Mouse (Mus musculus) liver (tissue): ENCODE measurements around the gene Stox1.

Source experiments
- DNase-seq: peaks from one replicate; pipeline ENCODE4 v3.0.0-alpha.2; 2020; ENCODE audit warnings: mixed read lengths

Stox1 gene

DNA sequence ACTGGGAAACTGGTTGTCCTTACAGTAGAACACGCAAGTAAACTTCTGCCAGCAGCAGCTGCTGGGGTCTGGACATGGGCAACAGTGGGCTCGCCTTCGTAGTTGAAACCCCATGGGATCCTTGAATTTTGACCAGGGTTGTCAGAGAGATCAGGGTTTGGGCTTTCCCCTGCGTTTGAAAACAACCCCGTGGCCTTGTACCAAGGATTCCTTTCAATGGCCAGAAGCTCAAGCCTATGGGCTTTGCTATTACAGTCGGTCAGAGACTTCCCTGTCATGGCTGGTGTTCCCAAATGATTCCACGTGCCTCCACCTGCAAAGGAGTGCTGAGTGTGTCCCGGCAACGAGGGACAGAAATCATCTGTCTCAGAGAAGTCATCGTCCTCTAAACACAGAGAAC lies 61.8 kb downstream of the Stox1 start:
- no peak for DNase-seq

DNA sequence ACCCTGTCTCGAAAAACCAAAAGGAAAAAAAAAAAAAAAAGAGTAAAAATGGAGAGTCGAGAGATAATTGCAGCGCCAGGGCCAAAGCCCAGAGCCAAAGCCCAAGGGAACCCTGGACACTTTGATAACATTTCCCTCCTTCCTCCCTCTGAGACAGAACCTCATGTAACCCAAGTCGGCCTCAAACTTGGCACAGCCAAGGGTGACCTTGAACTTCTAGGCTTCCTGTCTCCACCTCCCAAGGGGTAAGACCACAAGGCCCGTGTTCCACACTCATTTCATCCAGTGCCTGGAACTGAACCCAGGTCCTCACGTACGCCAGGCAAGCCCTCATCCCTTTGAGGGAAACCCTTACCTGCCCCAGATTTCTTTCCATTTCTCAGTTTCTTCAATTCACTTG lies 69.2 kb downstream of the Stox1 start:
- no peak for DNase-seq

DNA sequence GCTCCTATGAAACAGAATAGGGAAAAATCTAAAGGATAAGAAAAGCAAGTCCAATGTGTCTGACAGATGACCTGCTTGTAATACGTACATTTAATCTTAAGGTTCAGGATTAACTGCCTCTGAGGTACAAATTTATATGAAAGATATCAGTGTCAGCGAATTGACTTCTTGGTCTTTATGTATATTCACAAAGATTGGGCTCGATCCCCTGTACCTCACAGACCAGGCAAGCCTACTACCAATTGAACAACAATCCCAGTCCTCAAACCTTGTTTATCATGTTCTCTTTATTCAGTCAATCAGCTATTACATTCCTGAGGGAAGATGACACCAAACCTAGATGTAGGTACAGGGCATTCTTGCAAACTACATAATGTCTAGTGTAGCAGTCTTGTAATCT lies 74.0 kb downstream of the Stox1 start:
- DNase-seq: no peak

DNA sequence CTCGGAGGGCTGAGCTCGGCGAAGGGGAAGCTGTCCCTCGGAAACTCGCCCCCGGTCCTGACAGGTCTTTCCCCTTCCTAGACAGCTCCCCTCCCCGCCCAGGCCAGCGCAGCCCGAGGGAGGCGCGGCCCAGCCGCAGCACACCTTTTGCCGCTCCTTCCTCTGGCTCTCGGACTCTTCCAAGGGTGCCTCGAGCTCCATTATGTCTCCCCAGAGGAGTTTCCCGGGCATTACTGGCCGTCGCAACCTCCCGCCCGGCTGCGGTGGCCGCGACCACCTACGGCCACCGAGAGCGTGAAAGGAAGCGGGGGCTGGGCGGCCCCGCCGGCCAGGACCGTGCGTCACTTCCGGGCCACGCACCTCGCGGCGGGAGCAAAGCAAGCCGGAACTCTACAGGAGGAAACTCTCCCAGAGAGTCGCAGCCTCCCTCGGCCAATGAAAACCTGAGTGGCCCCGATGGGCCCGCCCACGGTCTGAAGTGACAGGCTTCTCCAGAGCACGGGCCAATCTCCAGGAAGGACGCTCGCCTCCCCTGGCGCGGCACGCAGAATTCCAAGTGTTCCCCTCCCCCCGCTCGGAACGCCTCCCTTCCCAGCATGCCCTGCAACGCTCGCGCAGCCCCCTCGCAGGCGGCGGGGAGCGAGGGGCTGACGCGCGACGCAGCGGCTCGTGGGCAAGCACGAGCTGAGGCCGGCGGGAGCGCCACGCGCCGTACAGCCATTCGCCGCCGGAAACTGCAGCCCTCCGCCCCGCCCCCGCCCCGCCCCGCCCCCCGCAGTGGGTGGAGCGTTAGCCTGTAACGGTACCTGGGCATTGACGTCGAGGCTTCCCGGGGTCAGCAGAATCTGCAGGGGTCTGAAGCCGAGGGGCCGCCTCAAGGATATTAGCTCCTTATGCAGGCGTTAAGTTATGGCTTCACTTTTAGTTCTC lies 74.8 kb downstream of the Stox1 start, which contains the start of gene Ddx50:
Gene Ddx50, minus strand, starts transcription at position 338 of the 930 bp plus-strand sequence.
- peak; percentile 96 for DNase-seq

GRCm38 (mm10) chr10:62650358-62650782 lies 75.6 kb downstream of the Stox1 start:
- DNase-seq: peak; percentile 9
